Comparison of ENCODE assay signal across 15 mouse cellular contexts in genomic region chr6:17898539-17898938, GRCm38 (mm10).
"Had no signal": no experiment of that assay in that cellular context is flagged by ENCODE, and none has a peak within 500 bp of the region (broad histone marks: within the 10 kb centered on the region; RNA-seq: fewer than 3 reads in every experiment).

No protein-coding gene starts in this region.

- DNase-seq: retina, postnatal 1 day; right cerebral cortex, adult 18-20 months; right cerebral cortex, postnatal 14 days; right cerebral cortex, postnatal 25 days; right cerebral cortex, postnatal 4 days; spleen, adult 18-20 months; thymus, adult 18-20 months; thymus, adult 2 months; thymus, postnatal 14 days; thymus, postnatal 25 days; thymus, postnatal 36 days; thymus, postnatal 4 days had no signal

- H3K27me3 ChIP-seq: neural tube, embryonic 15.5 days; stomach, embryonic 15.5 days had no signal

- H3K9ac ChIP-seq: neural tube, embryonic 15.5 days; stomach, embryonic 15.5 days had no signal

- H3K36me3 ChIP-seq: stomach, embryonic 15.5 days had no signal

- H3K4me1 ChIP-seq: neural tube, embryonic 15.5 days; stomach, embryonic 15.5 days had no signal

- H3K27ac ChIP-seq: neural tube, embryonic 15.5 days; stomach, embryonic 15.5 days; stomach, postnatal 0 days had no signal

- H3K4me3 ChIP-seq: neural tube, embryonic 15.5 days; stomach, embryonic 15.5 days had no signal

- H3K9me3 ChIP-seq: neural tube, embryonic 15.5 days; stomach, embryonic 15.5 days had no signal

- H3K4me2 ChIP-seq: neural tube, embryonic 15.5 days; stomach, embryonic 15.5 days had no signal
